Mouse (Mus musculus) olfactory bulb, adult 2 months (tissue): Measurements from ENCODE around the gene Pml. TPM values are rescaled to one million over a fixed set of nuclear protein-coding genes. Genes with fewer than 3 reads are reported as not detected.
A peak's percentile ranks its signal among the peaks of the same experiment; 100 is the strongest.

ENCODE experiments used
- H3K27ac ChIP-seq: fragments of 200-500 bp; 2 replicates; pipeline ENCODE4 v1.5.1; 2012; ENCODE audit warnings: low read depth, low read length; ENCODE audit not compliant: insufficient read depth
- H3K4me1 ChIP-seq: fragments of 200-500 bp; 2 replicates; pipeline ENCODE4 v1.6.1; 2012; ENCODE audit warnings: low read length; ENCODE audit not compliant: control insufficient read depth, insufficient read depth
- H3K4me3 ChIP-seq: fragments of 200-500 bp; 2 replicates; pipeline ENCODE4 v1.5.1; 2012; ENCODE audit warnings: mild to moderate bottlenecking, low read depth, low read length, moderate library complexity; ENCODE audit not compliant: insufficient read depth
- CTCF ChIP-seq: fragments of 200-500 bp; IDR thresholded peaks from 2 replicates; pipeline ENCODE4 v1.5.1; 2012; ENCODE audit warnings: low read depth, mild to moderate bottlenecking, low read length, moderate library complexity; ENCODE audit not compliant: insufficient read depth
- POLR2A ChIP-seq: fragments of 200-500 bp; IDR thresholded peaks from 2 replicates; pipeline ENCODE4 v1.6.1; 2012; ENCODE audit warnings: mild to moderate bottlenecking, low read depth, low read length, moderate library complexity; ENCODE audit not compliant: insufficient read depth
- WGBS: fragments of 180-500 bp; shearing (Covaris S2); methylation state at CpG from one replicate; pipeline ENCODE4 v1.1.7; 2018; 5-methylcytosine and 5-hydroxymethylcytosine counted together
- polyA plus RNA-seq: library from polyadenylated mRNA; stranded (reverse); fragments of >200 nt; gene quantifications from 2 replicates; pipeline ENCODE4 v1.2.4, GENCODE M21; 2012; ENCODE audit warnings: low replicate concordance; ENCODE audit not compliant: missing spikeins, insufficient read depth, insufficient read length

Gene Pml
- polyA plus RNA-seq, 1 experiment, result not detected

GRCm38 (mm10) chr9:58174818-58175251, 74.8 kb downstream of the Pml start:
- WGBS, result 23% methylated on average over 5 of the region's 5 CpGs
- Histone ChIP-seq H3K4me3 (no peak overlapping the region), H3K27ac (peak overlapping the region; percentile 67), H3K4me1 (peaks cover 14% of the 10 kb centered on the region; the same call in 1 of the 2 replicates)
- TF ChIP-seq CTCF (no peak), POLR2A (no peak)

- WGBS, result 80% methylated on average over 2 of the region's 2 CpGs
- Histone ChIP-seq H3K4me1 (peaks cover 10% of the 10 kb centered on the region; the same call in 1 of the 2 replicates), H3K27ac (no peak overlapping the region), H3K4me3 (no peak overlapping the region)
- TF ChIP-seq POLR2A, result no peak
- TF ChIP-seq CTCF, result no peak
Measured at GRCm38 (mm10) chr9:58172863-58173262, 76.7 kb downstream of the Pml start.

- H3K4me1 ChIP-seq, result no peaks in the 10 kb centered on the region
- H3K4me3 ChIP-seq, result no peak overlapping the region
- 77% methylated on average over 6 of the region's 6 CpGs for WGBS
- H3K27ac ChIP-seq, result no peak overlapping the region
- TF ChIP-seq CTCF (no peak), POLR2A (no peak)
Measured at GRCm38 (mm10) chr9:58169426-58169825, 80.2 kb downstream of the Pml start.

GRCm38 (mm10) chr9:58168880-58169279, 80.7 kb downstream of the Pml start:
- WGBS, result 84% methylated on average over 3 of the region's 3 CpGs

More at GRCm38 (mm10) chr9:58168880-58169279, 80.7 kb downstream of the Pml start:
- H3K27ac ChIP-seq, result no peak overlapping the region
- no peaks in the 10 kb centered on the region for H3K4me1 ChIP-seq
- H3K4me3 ChIP-seq, result no peak overlapping the region
- TF ChIP-seq CTCF (no peak), POLR2A (no peak)

Other genes with a start within 250 kb of the Pml start
- gene Cyp11a1, start 243.4 kb downstream of the Pml start, polyA plus RNA-seq, result not detected in 2 replicates
- gene Stra6, start 186.0 kb downstream of the Pml start, polyA plus RNA-seq, result not detected in 2 replicates
- gene Ccdc33, start 131.0 kb downstream of the Pml start, polyA plus RNA-seq, result not detected in 2 replicates
- not detected in 2 replicates for gene Islr, start 45.5 kb downstream of the Pml start, polyA plus RNA-seq
- gene Islr2, start 45.5 kb downstream of the Pml start, polyA plus RNA-seq, result not detected in 2 replicates
- not detected in 2 replicates for gene Stoml1, start 3.4 kb upstream of the Pml start, polyA plus RNA-seq
- not detected in 2 replicates for gene Loxl1, start 63.4 kb upstream of the Pml start, polyA plus RNA-seq
- not detected in 2 replicates for gene Tbc1d21, start 120.7 kb upstream of the Pml start, polyA plus RNA-seq
- not detected in 2 replicates for gene Insyn1, start 238.8 kb upstream of the Pml start, polyA plus RNA-seq